Mouse (Mus musculus) bone marrow macrophage, adult 2 months (primary cell): ENCODE measurements around the gene Casp3. TPM values are rescaled to one million over a fixed set of nuclear protein-coding genes. Genes with fewer than 3 reads are reported as not detected.
"Not testable (repeated sequence)": the region's sequence is repeated elsewhere in the genome, so short reads cannot be mapped to it uniquely, and the experiment has no call there.

Experiments
- H3K27ac ChIP-seq: 2 replicates; pipeline ENCODE4 v1.5.1; 2012; ENCODE audit warnings: low read depth, low read length; ENCODE audit not compliant: insufficient read depth
- H3K4me1 ChIP-seq: 2 replicates; pipeline ENCODE4 v1.6.1; 2012; ENCODE audit warnings: low read length; ENCODE audit not compliant: control insufficient read depth, insufficient read depth
- H3K4me3 ChIP-seq: 2 replicates; pipeline ENCODE4 v1.5.1; 2012; ENCODE audit warnings: mild to moderate bottlenecking, low read length, moderate library complexity; ENCODE audit not compliant: insufficient read depth
- CTCF ChIP-seq: IDR thresholded peaks from 2 replicates; pipeline ENCODE4 v1.5.1; 2012; ENCODE audit warnings: low read depth, mild to moderate bottlenecking, low read length, moderate library complexity
- POLR2A ChIP-seq: IDR thresholded peaks from 2 replicates; pipeline ENCODE4 v1.6.1; 2012; ENCODE audit warnings: mild to moderate bottlenecking, low read depth, low read length, borderline replicate concordance
- polyA plus RNA-seq: library from polyadenylated mRNA; stranded (reverse); fragments of >200 nt; gene quantifications from 2 replicates; pipeline ENCODE4 v1.2.4, GENCODE M21; 2012; ENCODE audit not compliant: missing spikeins, insufficient read depth, insufficient read length

Casp3 gene
- polyA plus RNA-seq: 36.5 and 37.3 TPM in 2 replicates

- no peak for TF ChIP-seq CTCF
- TF ChIP-seq POLR2A: 0 out of 2 replicates have a peak, but pooled peaks have one; percentile 8
- peaks cover 24% of the 10 kb centered on the region for H3K4me1 ChIP-seq
- H3K4me3 ChIP-seq: peak within 1 kb of the TSS; percentile 92
- H3K27ac ChIP-seq: peak within 1 kb of the TSS; percentile 69
Observed at GRCm38 (mm10) chr8:46616879-46617689, at the start of gene Casp3, which contains the start of gene Primpol. Casp3 (plus strand) TSS chr8:46617291. Primpol (minus strand) TSS chr8:46617212.

GRCm38 (mm10) chr8:46567946-46568345 lies 49.1 kb upstream of the Casp3 start:
- H3K4me1 ChIP-seq: no peaks in the 10 kb centered on the region
- TF ChIP-seq CTCF (no peak), POLR2A (no peak)
- no peak overlapping the region for H3K27ac ChIP-seq
- no peak overlapping the region for H3K4me3 ChIP-seq

GRCm38 (mm10) chr8:46568942-46569341 lies 48.1 kb upstream of the Casp3 start:
- Histone ChIP-seq H3K4me3 (no peak overlapping the region), H3K27ac (no peak overlapping the region), H3K4me1 (no peaks in the 10 kb centered on the region)
- TF ChIP-seq POLR2A: no peak
- TF ChIP-seq CTCF: no peak

GRCm38 (mm10) chr8:46569659-46570441 lies 47.2 kb upstream of the Casp3 start:
- no peak overlapping the region for H3K4me3 ChIP-seq
- H3K4me1 ChIP-seq: no peaks in the 10 kb centered on the region
- TF ChIP-seq CTCF (no peak), POLR2A (no peak)

GRCm38 (mm10) chr8:46570673-46571072 lies 46.4 kb upstream of the Casp3 start:
- H3K27ac ChIP-seq: no peak overlapping the region
- H3K4me3 ChIP-seq: no peak overlapping the region
- no peaks in the 10 kb centered on the region for H3K4me1 ChIP-seq
- TF ChIP-seq POLR2A: no peak

More at GRCm38 (mm10) chr8:46569659-46570441, 47.2 kb upstream of the Casp3 start:
- no peak overlapping the region for H3K27ac ChIP-seq

- Histone ChIP-seq H3K4me3 (no peak overlapping the region), H3K27ac (no peak overlapping the region), H3K4me1 (no peaks in the 10 kb centered on the region)
- TF ChIP-seq CTCF (no peak), POLR2A (no peak)
Observed at GRCm38 (mm10) chr8:46573446-46573845, 43.6 kb upstream of the Casp3 start.

GRCm38 (mm10) chr8:46573964-46574363 lies 43.1 kb upstream of the Casp3 start:
- no peak overlapping the region for H3K4me3 ChIP-seq
- no peaks in the 10 kb centered on the region for H3K4me1 ChIP-seq
- no peak for TF ChIP-seq POLR2A
- TF ChIP-seq CTCF: no peak
- H3K27ac ChIP-seq: no peak overlapping the region

GRCm38 (mm10) chr8:46578794-46579193 lies 38.3 kb upstream of the Casp3 start:
- TF ChIP-seq POLR2A: no peak
- no peak for TF ChIP-seq CTCF
- no peak overlapping the region for H3K27ac ChIP-seq
- peaks cover 2% of the 10 kb centered on the region; the same call in 1 of the 2 replicates for H3K4me1 ChIP-seq
- H3K4me3 ChIP-seq: no peak overlapping the region

GRCm38 (mm10) chr8:46584328-46584727 lies 32.8 kb upstream of the Casp3 start:
- H3K4me3 ChIP-seq, H3K4me1 ChIP-seq, H3K27ac ChIP-seq: not testable (repeated sequence)

GRCm38 (mm10) chr8:46585576-46585975 lies 31.5 kb upstream of the Casp3 start:
- H3K4me3 ChIP-seq: no peak overlapping the region
- H3K27ac ChIP-seq: no peak overlapping the region
- H3K4me1 ChIP-seq: peaks cover 4% of the 10 kb centered on the region
- TF ChIP-seq CTCF: no peak
- TF ChIP-seq POLR2A: no peak
